Mouse (Mus musculus) ES-Bruce4 (cell line): Measurements from ENCODE around the gene Ssh1.

Experiments
- CTCF ChIP-seq: IDR thresholded peaks from one replicate; pipeline ENCODE4 v1.8.1; 2011; ENCODE audit warnings: low read depth, low read length
- EP300 ChIP-seq: IDR thresholded peaks from 2 replicates; pipeline ENCODE4 v1.6.1; 2011; ENCODE audit warnings: low read depth, low read length; ENCODE audit not compliant: insufficient read depth
- POLR2A ChIP-seq: IDR thresholded peaks from one replicate; pipeline ENCODE4 v1.8.1; 2011; ENCODE audit warnings: low read length; ENCODE audit not compliant: insufficient read depth

DNA sequence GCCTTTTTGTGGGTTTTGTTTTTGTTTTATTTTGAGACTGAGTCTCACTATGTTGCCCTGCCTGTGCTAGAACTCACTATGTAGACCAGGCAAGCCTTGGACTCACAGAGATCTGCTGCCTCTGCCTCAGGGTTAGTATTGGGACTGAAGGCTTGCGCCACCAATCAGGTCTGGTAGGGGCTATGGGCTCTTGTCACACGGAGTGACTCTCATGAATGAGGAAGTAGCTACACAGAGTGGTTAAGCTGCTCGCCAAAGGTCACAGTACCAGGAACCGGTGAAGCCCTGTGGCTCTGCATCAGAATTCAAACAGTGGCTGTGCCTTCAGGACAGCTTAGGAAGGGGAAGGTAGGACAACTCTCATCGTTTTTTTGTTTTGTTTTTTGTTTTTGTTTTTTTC is 5.7 kb upstream of the Ssh1 start:
- TF ChIP-seq CTCF (no peak), EP300 (no peak), POLR2A (no peak)
